Mouse (Mus musculus): ENCODE results near the gene Cryzl2. TPM values are rescaled to one million over a fixed set of nuclear protein-coding genes. Genes with fewer than 3 reads are reported as not detected.

The Cryzl2 gene
- 9.4 and 12.8 TPM in 2 replicates for total RNA-seq (2014; rRNA removed)
- 5.6 and 6.9 TPM in 2 replicates for polyA plus RNA-seq (2015; fragmentation: Nextera tagmentation; extraction: Ambion mirVana)

GRCm38 (mm10) chr1:157458421-157459208 lies at the start of gene Cryzl2:
TSS of gene Cryzl2 (plus strand) at chr1:157458577.
- H3K4me3 ChIP-seq (ENCODE audit: low read depth, low read length) = peak within 1 kb of the TSS; percentile 12
- 4% methylated on average over 28 of the region's 29 CpGs for WGBS
- peak; percentile 64 for TF ChIP-seq CTCF (IDR thresholded peaks at IDR 0.05; ENCODE audit: low read depth)
- H3K9me3 ChIP-seq (ENCODE audit: low read length) = no peaks in the 10 kb centered on the region
- ATAC-seq (peak; percentile 85), DNase-seq (no peak)
- H3K4me2 ChIP-seq (ENCODE audit: low read depth) = peak within 1 kb of the TSS; percentile 41
- no peaks in the 10 kb centered on the region for H3K27me3 ChIP-seq (ENCODE audit: insufficient read depth, low read length)
- peak within 1 kb of the TSS; percentile 10; the same call in 1 of the 2 replicates for H3K9ac ChIP-seq
- H3K27ac ChIP-seq (ENCODE audit: low read depth, low read length) = no peak within 1 kb of the TSS
- H3K36me3 ChIP-seq (ENCODE audit: insufficient read depth) = no peaks in the 10 kb centered on the region
- H3K4me1 ChIP-seq (ENCODE audit: insufficient read depth) = peaks cover 4% of the 10 kb centered on the region; the same call in 1 of the 2 replicates

GRCm38 (mm10) chr1:157409648-157410047 lies 48.7 kb upstream of the Cryzl2 start:
- Histone ChIP-seq H3K4me1 (ENCODE audit: insufficient read depth) (no peaks in the 10 kb centered on the region; the same call in 1 of the 2 replicates), H3K9ac (no peak overlapping the region), H3K4me3 (ENCODE audit: low read depth, low read length) (no peak overlapping the region), H3K36me3 (ENCODE audit: insufficient read depth) (no peaks in the 10 kb centered on the region), H3K27me3 (ENCODE audit: insufficient read depth, low read length) (no peaks in the 10 kb centered on the region), H3K9me3 (ENCODE audit: low read length) (no peaks in the 10 kb centered on the region), H3K4me2 (ENCODE audit: low read depth) (no peak overlapping the region), H3K27ac (ENCODE audit: low read depth, low read length) (no peak overlapping the region)
- DNase-seq = no peak
- 64% methylated on average over 2 of the region's 2 CpGs for WGBS
- ATAC-seq = no peak
- no peak for TF ChIP-seq CTCF (IDR thresholded peaks at IDR 0.05; ENCODE audit: low read depth)

GRCm38 (mm10) chr1:157410937-157411336 lies 47.4 kb upstream of the Cryzl2 start:
- ATAC-seq (no peak), DNase-seq (no peak)
- H3K4me1 ChIP-seq (ENCODE audit: insufficient read depth) = no peaks in the 10 kb centered on the region; the same call in 1 of the 2 replicates
- H3K9me3 ChIP-seq (ENCODE audit: low read length) = no peaks in the 10 kb centered on the region
- TF ChIP-seq CTCF (IDR thresholded peaks at IDR 0.05; ENCODE audit: low read depth) = no peak
- H3K9ac ChIP-seq = peak overlapping the region; percentile 79
- H3K27ac ChIP-seq (ENCODE audit: low read depth, low read length) = no peak overlapping the region
- WGBS = 3% methylated on average over 8 of the region's 8 CpGs
- H3K4me2 ChIP-seq (ENCODE audit: low read depth) = peak overlapping the region; percentile 65
- peak overlapping the region; percentile 94 for H3K4me3 ChIP-seq (ENCODE audit: low read depth, low read length)
- no peaks in the 10 kb centered on the region for H3K36me3 ChIP-seq (ENCODE audit: insufficient read depth)
- no peaks in the 10 kb centered on the region for H3K27me3 ChIP-seq (ENCODE audit: insufficient read depth, low read length)

- H3K4me2 ChIP-seq (ENCODE audit: low read depth) = peak overlapping the region; percentile 65
- no peaks in the 10 kb centered on the region for H3K27me3 ChIP-seq (ENCODE audit: insufficient read depth, low read length)
- no peak for DNase-seq
- no peaks in the 10 kb centered on the region for H3K36me3 ChIP-seq (ENCODE audit: insufficient read depth)
- ATAC-seq = no peak
- under 1% methylated on average over 4 of the region's 4 CpGs for WGBS
- H3K4me1 ChIP-seq (ENCODE audit: insufficient read depth) = no peaks in the 10 kb centered on the region; the same call in 1 of the 2 replicates
- peak overlapping the region; percentile 96; the same call in 1 of the 2 replicates for H3K27ac ChIP-seq (ENCODE audit: low read depth, low read length)
- H3K9ac ChIP-seq = peak overlapping the region; percentile 79
- no peak for TF ChIP-seq CTCF (IDR thresholded peaks at IDR 0.05; ENCODE audit: low read depth)
- no peaks in the 10 kb centered on the region for H3K9me3 ChIP-seq (ENCODE audit: low read length)
- peak overlapping the region; percentile 94 for H3K4me3 ChIP-seq (ENCODE audit: low read depth, low read length)
Observed at GRCm38 (mm10) chr1:157411341-157411710, 47.1 kb upstream of the Cryzl2 start.

GRCm38 (mm10) chr1:157411711-157412380 lies 46.5 kb upstream of the Cryzl2 start:
- 4% methylated on average over 73 of the region's 85 CpGs for WGBS
- ATAC-seq (peak; percentile 81), DNase-seq (peak; percentile 49)
- no peaks in the 10 kb centered on the region; the same call in 1 of the 2 replicates for H3K4me1 ChIP-seq (ENCODE audit: insufficient read depth)
- H3K9ac ChIP-seq = peak overlapping the region; percentile 79
- H3K9me3 ChIP-seq (ENCODE audit: low read length) = no peaks in the 10 kb centered on the region
- H3K27me3 ChIP-seq (ENCODE audit: insufficient read depth, low read length) = no peaks in the 10 kb centered on the region
- H3K27ac ChIP-seq (ENCODE audit: low read depth, low read length) = peak overlapping the region; percentile 96
- H3K36me3 ChIP-seq (ENCODE audit: insufficient read depth) = no peaks in the 10 kb centered on the region
- peak overlapping the region; percentile 94 for H3K4me3 ChIP-seq (ENCODE audit: low read depth, low read length)
- peak; percentile 39; the same call in 1 of the 2 replicates for TF ChIP-seq CTCF (IDR thresholded peaks at IDR 0.05; ENCODE audit: low read depth)
- H3K4me2 ChIP-seq (ENCODE audit: low read depth) = peak overlapping the region; percentile 65

GRCm38 (mm10) chr1:157412454-157413369 lies 45.7 kb upstream of the Cryzl2 start, which contains the start of gene Rasal2:
TSS of gene Rasal2 (minus strand) at chr1:157412595.
- Histone ChIP-seq H3K4me2 (ENCODE audit: low read depth) (peak within 1 kb of the TSS; percentile 65), H3K27me3 (ENCODE audit: insufficient read depth, low read length) (no peaks in the 10 kb centered on the region), H3K36me3 (ENCODE audit: insufficient read depth) (no peaks in the 10 kb centered on the region), H3K27ac (ENCODE audit: low read depth, low read length) (peak within 1 kb of the TSS; percentile 96), H3K9ac (peak within 1 kb of the TSS; percentile 79), H3K4me3 (ENCODE audit: low read depth, low read length) (peak within 1 kb of the TSS; percentile 94), H3K4me1 (ENCODE audit: insufficient read depth) (no peaks in the 10 kb centered on the region; the same call in 1 of the 2 replicates), H3K9me3 (ENCODE audit: low read length) (no peaks in the 10 kb centered on the region)
- DNase-seq (peak; percentile 98), ATAC-seq (peak; percentile 99)
- TF ChIP-seq CTCF (IDR thresholded peaks at IDR 0.05; ENCODE audit: low read depth) = no peak
- 2% methylated on average over 62 of the region's 62 CpGs for WGBS

Measured in forebrain, postnatal 0 days (tissue).